Mouse (Mus musculus) ovary, adult 18-20 months (tissue): ENCODE results near the gene Abat.
A peak's percentile ranks its signal among the peaks of the same experiment; 100 is the strongest.

ENCODE experiments used
- DNase-seq: peaks from one replicate; pipeline ENCODE4 v3.0.0; 2022; ENCODE audit warnings: low spot score, mixed read lengths

Abat gene

DNA sequence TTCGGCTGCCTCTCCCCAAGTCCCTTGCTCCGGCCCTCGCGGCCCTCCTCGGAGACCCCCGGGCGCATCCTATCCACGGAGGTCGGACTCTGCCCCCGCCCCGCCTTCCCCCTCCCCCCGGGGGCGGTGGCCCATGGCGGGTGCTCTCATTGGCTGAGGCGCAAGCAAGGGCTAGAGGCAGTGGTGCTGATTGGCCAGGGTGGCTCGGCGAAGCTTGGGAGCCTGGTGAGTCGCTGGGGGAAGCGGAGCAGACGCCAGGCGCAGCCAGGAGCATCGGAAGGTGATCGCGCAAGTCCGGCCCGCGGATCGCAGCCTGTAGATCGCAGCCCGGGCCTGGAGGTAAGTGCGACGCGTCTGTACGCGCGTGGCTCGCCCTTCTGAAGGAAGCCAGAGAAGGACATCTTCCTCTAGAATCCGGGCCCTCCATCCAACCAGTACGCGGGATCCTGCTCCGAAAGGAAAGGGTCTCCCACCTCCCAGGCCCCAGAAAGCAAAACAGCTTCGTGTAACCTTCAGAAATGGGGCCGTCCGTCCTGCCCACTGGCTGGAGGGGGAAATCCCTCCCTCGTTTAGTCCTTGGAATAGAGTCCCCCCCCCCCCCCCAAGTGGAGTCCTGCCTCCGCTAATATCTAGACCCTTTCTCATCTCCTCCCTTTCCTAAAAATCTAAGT, at the start of gene Abat:
Gene Abat (plus strand): TSS at position 194 of the 671 bp plus-strand sequence.
- DNase-seq = peak; percentile 96

DNA sequence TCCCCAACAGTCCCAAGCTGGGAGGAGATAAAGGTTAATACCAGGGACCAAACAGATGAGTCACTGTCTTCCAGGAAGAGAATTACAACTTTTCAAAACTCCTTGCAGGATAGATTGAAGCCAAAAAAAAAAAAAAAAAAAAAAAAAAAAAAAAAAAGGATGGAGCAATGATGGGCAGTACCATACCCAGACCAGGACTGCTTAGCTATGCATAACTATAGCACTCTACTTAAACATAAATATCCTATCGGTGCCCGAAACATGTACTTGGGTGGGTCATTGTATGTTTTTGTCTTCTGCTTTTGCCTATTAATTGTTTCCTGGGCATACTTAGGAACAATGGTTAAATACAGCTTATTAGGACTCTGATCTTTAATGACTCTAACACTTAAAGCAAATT, 43.1 kb upstream of the Abat start:
- no peak for DNase-seq

DNA sequence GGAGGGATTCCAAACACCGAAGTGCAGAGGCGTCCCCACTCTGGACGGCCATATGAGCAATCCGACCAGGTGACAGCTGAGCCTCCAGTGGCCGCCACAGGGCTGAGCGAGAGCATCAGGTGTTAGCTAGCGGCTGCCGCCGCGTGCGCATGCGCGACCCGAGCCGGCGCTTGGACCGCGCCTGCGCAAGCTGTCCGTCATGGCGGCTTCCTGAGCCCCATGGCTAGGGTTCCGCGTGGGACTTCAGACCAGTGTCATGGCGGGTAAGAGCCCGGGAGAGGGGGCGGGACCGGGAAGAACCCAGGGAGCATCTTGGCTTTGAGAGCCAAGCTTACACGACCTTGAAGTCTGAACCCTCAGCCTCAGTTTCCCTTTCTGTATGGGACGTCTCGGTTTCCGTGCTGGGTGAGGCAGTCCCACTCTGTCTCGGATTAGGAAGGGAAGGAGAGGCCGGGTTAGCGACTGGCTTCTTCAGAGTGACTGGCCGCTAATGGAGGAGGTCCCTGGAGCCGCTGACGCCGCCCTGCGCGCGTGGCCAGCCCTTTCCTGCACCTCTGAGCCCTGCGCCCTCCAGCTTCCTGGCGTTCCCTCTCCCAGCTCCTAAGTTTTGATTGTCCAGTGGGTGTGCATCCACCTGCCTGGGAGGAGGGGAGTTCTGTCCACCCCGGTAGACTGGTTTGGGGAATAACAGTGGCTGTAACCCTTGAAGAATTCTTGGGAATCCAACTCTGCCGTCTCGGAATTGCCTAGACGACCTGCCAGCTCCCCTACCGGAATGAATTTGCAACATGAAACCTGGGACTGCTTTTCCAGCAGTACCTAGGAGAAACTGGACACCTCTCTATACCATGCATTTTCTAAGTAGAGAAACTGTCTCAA, 42.4 kb upstream of the Abat start, which contains the start of gene Mettl22:
Gene Mettl22 (plus strand): TSS at position 186 of the 879 bp plus-strand sequence.
- DNase-seq = peak; percentile 86

- no peak for DNase-seq
Measured at GRCm38 (mm10) chr16:8487396-8488005, 25.7 kb upstream of the Abat start.

DNA sequence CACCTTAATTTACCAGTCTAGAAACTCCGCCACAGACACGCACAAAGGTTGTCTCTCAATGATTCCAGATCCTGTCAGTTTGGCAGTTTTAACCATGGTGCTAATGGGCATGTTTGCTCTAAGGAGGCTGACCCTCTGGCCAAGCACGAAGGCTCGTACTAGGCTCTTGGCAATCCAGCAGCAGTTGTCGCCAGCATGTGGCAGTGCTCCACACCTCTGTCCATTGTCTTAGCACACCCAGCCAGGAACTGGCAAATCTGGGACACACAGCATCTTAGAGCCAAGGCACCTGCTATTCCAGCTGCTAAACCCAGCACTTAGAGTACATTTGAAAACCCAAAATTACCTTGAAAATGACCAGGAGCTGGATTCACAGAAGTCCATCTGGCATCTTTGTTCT, 23.9 kb upstream of the Abat start:
- no peak for DNase-seq

DNA sequence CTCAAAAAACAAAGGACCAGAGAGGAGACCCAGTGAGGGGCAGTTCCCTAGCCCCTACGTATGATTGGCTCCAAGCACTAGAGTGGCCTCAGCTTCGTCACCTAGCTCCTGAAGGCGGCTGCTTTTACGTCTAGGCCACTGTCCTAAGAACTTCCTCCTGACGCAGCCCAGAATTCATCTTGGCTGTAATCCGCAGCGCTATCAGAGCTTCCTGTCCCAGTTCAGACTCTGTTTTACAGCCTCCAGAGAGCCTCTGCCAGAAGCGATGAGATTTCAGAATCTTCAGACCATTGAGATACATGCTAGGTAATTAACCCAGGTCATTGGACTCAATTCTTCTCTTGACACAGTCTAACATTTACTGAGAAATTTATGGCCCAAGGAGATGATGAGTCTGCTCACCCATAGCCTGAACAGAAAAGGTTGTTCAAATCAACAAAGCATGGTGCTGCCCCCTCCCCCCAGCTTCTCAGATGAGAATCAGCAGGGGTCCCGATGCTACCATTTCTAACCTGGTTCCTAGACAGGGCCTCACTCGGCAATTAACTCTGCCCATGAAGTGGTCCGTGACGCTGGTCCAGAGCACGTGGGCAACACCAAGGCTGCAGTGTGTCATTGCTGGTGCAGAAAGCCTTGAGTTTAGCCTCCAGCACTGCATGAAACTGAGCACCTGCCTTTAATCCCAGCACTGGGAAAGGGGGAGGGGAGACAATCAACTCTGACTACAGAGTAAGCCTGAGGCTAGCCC, 21.3 kb upstream of the Abat start:
- no peak for DNase-seq

DNA sequence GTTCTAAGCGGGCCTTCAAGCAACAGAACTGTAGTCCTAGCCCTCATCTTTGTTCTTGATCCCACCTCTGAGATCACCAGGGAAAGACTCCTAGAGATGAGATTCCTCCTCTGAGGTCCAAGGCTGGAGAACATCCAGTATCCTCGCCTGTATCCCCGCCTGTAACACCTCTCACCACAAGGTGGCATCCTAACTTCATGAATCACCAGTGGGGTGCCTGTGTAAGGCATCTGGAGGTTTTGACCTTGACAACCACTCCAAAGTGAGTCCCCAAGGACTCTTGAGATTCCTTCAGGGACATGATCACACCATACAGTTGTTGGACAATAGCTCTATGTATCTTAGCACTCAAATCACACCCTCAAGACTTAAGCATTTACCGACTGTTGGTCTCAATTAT, 19.0 kb upstream of the Abat start:
- DNase-seq = peak; percentile 52

DNA sequence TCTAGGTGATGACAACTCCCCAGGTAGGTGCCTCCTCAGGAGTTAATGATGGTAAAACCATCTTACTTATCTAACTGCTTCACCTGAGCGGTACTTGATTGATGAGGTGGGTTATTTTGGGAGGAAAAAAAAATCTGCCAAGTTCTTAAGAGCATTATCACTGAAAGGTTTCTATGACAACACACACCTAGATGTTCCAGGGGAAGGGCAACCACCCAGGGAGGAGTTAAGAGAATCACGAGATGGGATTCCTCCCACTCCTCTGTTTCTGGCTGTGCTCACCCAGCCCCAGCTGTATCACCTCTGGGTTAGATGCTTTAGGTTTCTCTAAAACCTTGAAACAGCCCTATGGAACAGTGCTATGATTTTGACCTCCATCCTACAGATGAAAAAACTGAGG, 16.3 kb upstream of the Abat start:
- DNase-seq = no peak

- no peak for DNase-seq
Measured at GRCm38 (mm10) chr16:8504271-8504670, 9.0 kb upstream of the Abat start.

GRCm38 (mm10) chr16:8509894-8510293, 3.3 kb upstream of the Abat start:
- DNase-seq = no peak

DNA sequence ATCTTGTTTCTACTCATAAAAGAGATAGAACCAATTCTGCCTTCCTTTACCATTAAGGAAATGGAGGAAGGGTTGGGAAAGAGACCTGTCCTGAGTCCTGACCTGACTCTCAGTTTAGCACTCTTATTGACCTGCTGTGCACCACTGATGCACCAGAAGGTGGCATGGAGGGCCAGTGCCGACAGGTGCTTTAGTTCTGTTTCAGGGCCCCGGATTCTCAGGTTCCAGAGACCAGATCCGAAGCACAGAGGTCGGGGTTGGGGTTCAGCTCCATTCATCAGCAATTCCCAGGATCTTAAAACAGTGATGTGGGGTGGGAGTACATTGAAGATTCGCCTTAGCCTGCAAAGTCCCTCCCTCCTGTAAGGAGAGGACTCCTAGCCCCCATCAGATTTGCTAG, 399 bp upstream of the Abat start:
- no peak for DNase-seq

DNA sequence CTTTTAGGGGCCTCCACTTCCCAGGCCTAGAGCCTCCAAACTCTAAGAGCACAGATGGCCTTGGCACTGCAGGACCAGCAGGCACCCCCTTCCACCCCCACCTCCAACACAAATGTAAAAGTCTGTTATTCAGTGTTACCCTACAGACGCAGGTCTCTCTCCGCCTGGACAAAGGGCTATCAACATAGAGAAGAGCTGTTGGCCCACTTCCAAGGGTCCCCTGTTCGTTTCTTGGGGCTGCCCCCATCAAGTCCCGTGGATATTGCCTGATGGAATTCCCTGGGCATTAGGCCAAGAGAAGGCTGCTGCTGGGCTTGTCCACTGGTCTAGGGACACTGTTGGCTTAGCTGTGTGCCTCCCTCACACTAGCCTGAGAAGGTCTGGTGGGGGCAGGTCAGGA, 951 bp downstream of the Abat start:
- DNase-seq = peak; percentile 11

DNA sequence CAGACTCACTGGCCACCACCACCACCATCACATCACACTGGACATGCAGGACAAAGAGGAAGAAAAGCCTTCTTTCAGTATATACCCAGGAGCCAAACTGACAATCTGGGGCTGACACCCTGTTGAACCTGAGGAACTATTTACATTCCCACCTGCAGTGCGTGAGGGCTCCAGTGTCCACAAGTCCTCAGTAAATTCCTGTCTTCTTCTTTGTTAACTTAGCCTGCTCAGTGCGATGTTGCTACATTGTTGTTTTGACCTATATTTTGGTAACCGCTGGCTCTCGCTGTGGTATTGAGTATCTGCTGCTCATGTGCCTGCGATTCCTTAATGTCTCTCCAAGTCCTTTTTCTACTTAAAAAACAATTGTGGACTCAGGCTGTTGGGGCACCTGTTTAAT, 7.3 kb downstream of the Abat start:
- no peak for DNase-seq

DNA sequence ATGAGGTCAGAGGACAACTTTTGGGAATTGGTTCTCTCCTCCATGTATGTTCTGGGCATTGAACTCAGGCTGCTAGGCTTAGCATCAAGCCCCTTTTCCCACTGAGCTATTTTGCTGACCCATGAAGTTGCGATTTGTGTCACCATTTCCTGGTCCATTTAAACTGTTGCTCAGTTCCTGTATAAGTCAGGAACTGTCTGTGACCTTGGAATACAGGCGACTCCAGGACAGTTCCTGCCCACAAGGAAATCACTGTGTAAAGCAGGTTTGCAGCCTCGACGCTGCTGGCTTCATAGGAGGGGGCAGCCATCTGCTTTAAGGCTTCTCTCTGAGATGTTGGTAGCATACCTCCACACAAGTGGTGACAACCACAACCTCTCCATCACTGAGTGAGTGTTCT, 8.1 kb downstream of the Abat start:
- no peak for DNase-seq

- DNase-seq = peak; percentile 43
Measured at GRCm38 (mm10) chr16:8523480-8524144, 10.4 kb downstream of the Abat start.

GRCm38 (mm10) chr16:8524163-8524847, 11.1 kb downstream of the Abat start:
- no peak for DNase-seq

- DNase-seq = no peak
Measured at GRCm38 (mm10) chr16:8525293-8525692, 12.1 kb downstream of the Abat start.

DNA sequence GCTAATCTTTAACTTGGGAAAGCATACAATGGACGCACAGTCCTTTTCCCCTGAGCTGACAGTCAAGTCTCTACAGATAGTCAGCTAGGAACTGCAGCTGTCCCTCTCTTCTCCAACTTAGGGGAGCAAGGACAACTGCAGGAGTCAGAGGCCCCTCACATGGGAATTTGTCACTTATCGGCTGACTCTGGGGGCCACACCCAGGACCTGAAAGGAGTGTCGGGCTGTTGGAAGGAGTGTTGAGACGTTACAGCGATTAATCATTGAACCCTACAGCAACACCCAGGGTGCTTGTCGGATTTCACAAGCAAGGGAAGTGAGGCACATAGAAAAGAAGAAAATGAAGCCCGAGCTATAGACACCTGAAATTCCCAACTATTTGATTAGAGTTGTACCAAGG, 12.6 kb downstream of the Abat start:
- DNase-seq = no peak

DNA sequence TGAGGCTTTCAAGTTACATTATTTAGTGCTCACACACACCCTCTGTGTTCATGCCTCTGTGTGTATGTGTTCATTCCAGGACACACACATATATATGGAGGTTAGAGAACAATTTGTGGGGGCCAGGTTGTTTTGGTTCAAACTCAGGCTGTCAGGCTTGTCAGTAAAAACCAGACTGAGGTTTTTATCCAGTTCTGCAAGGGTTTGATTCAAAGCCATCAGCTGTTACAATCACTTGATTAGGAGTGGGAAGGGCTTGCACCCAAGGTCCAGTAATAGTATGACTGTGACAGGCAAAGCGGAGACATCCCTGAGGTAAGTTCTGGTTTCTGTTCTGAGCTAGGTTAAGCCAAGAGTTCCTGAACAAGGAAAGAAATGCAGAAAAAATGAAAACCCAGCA, 16.2 kb downstream of the Abat start:
- DNase-seq = no peak

GRCm38 (mm10) chr16:8530018-8530417, 16.8 kb downstream of the Abat start:
- no peak for DNase-seq

DNA sequence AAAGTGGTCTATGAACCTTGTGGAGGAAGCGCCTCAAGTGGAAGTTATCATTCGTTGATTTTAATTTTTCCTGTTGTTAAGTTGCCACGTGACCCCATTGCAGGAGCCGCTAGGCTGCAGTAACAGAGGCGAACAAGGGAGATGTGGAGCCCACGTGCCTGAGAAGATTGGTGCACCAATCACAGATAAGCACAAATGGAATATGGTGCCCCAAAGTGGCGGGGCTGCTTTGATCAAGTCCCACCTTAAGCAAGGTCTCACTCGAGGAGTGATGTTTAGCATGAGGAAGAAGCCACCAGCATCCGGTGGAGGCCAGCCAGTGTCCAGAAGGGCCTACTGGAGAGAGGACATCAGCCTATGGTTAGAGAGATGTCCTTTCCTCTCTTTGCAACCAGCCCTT, 19.2 kb downstream of the Abat start:
- DNase-seq = no peak
